Mouse (Mus musculus) liver, embryonic 14.5 days (tissue): ENCODE results near the gene Pde10a.

Source experiments
- CTCF ChIP-seq: IDR thresholded peaks from 2 replicates; pipeline ENCODE4 v1.5.1; 2016; ENCODE audit warnings: antibody characterized with exemption, low read depth, control low read depth
- EP300 ChIP-seq: IDR thresholded peaks from 2 replicates; pipeline ENCODE4 v1.6.1; 2016; ENCODE audit warnings: antibody characterized with exemption, low read depth

DNA sequence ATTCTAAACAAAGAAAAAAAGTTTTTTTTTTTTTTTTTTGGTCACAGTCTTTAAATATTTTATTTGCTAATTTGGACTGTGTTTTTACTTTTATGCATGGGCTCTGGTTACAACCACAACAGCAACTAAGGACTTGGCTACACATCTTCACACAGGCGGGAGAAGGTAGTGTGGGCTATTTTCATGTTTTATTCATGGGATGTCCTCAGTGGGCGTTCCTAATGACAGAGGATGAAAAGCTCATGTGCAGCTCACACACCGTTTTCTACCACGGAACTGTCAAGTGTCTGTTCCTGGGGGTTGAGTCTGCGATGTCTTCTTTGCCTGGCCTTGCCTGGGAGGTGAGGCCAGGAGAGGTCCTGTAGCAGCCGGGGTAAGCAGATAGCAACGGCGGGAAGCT, 315.9 kb downstream of the Pde10a start:
- no peak for TF ChIP-seq EP300
- TF ChIP-seq CTCF, result no peak
